Mouse (Mus musculus) R1 (cell line): ENCODE measurements at regions not wholly inside any gene's neighbourhood (a gene's known extent, or its start where the extent isn't known, plus 50 kb on each side); places are given as distances from the start of the nearest gene placed in this dataset.
A peak's percentile ranks its signal among the peaks of the same experiment; 100 is the strongest.

Experiments
- DNase-seq: peaks from one replicate; pipeline ENCODE4 v3.0.0-alpha.2; 2018; ENCODE audit warnings: low read depth, low spot score

DNA sequence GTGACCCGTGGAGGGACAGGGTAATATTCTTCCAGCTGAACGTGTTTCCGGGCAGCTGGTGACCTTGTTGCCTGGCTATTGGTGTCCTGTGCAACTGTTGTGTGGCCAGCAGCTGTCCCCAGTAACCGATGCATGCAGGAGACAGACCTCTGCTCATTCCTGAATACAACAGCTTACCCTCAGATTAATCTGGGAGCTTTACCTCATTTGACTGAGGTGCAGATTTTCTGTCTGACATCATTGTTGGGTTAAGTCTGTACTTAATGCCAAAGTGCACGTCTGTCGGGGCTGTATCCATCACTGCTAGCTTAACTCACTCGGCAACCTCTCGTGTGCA is 119.6 kb upstream of the Mpp6 start:
- DNase-seq = no peak

DNA sequence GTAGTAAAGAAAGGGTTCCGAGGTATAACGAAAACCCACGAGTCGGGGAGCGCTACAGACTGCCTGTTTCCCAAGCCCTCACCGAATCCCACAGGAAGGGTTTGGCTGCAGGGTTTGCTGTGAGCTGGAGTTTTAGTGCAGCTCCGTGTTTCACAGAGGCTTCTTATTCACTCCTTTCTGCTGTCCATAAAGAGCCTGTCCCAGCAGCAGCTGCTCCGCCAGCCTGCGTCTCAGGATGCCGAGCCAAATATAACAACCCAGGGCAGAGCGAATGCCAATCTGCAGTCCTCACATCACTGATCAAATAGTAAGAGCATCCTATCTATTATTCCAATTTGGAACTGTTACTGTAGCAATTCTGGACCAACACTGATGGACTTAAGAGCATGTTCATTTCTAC is 110.7 kb upstream of the Mpp6 start:
- no peak for DNase-seq

DNA sequence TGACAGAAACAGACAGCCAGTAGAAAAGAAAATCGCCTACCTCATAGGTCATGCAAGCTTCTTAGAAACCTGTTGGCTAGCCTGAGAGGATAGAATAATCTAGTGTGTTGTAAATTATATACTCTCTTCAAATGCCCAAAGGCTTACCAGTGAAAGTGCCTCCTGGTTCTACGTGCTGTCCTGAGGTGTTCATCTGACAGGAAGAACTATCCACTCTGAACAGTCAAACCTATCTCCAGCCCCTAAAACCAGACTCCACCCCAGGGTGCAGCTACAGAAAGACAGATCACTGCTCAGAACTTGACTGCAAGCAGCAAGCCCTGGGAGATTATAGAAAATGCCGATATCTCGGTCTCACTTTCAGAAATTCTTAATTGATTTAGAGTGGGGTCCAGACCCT is 102.0 kb upstream of the Mpp6 start:
- no peak for DNase-seq

DNA sequence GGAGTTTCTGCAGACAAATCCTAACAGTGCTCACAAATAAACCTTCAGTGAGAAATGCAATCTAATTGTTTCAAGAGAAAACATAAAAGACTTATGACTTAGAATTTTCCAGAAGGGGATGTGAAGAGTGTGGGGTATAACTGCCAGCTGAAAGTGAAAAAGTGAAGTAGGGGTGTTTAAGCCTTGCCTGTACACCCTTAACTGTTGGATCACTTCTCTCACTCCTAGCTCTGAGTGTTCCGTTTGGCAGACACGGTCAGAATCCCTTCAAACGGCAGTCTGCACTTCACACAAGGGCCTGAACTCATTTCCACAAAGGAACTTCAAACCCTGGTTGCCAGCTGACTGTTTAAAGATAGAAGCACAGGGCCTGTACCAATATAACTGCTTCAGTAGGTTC is 101.2 kb upstream of the Mpp6 start:
- no peak for DNase-seq

DNA sequence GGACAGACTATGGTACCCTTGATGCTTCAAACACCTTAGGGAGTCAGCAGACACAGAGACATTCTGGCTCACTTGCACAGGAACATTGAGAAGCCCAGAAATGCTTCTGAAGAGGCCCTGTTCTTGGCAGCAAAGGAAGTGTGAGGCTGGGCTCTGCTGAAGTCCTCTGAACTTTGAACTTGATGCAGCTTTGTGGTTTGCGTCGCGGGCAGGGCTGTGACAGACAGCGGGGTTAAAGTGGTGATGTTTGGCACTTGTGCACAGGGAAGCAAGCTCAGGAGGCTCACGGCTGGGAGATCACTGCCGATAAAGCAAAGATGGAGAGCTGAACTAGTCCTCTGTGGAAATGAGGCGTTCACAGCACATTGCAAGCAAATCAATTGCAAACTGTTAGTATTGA is 100.7 kb upstream of the Mpp6 start:
- DNase-seq = no peak

DNA sequence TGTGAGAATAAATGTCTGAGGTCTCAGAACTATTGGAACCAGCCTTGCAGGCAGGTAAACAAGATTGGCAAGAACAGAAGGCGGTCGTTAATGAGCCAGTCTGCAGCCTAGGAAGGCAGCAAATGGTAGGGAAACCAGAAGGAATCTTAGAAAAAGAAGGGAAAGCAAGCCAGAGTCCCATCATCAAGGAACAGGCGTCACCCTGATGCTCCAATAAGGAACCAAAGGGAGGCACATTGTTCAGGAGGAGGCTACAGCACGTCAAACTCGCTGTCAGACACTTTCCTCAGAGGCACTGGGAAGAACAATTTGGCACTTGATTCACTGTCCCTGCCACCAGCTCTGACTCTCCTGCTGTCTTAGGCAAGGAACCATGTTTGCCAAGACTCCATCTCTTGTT is 100.2 kb upstream of the Mpp6 start:
- DNase-seq = no peak

DNA sequence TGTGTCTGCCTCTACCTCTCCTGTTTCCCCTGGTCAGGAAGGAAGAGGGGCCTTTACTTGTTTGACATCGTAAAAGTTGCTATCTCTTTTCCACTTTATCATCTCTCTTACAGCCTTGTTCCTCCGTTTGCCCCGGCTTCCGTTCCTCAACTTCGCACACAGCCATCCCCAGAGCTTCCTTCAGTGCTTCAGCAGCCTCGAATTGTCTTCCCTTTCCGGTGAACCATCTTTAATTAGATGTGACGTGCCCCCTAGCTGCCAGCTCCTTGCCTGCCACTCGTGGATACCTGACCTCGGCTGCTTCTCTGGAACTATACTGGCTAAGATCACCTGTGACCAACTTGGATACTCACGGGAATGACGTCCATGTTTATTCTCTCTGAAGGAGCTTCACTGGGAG is 99.0 kb upstream of the Mpp6 start:
- DNase-seq = no peak

DNA sequence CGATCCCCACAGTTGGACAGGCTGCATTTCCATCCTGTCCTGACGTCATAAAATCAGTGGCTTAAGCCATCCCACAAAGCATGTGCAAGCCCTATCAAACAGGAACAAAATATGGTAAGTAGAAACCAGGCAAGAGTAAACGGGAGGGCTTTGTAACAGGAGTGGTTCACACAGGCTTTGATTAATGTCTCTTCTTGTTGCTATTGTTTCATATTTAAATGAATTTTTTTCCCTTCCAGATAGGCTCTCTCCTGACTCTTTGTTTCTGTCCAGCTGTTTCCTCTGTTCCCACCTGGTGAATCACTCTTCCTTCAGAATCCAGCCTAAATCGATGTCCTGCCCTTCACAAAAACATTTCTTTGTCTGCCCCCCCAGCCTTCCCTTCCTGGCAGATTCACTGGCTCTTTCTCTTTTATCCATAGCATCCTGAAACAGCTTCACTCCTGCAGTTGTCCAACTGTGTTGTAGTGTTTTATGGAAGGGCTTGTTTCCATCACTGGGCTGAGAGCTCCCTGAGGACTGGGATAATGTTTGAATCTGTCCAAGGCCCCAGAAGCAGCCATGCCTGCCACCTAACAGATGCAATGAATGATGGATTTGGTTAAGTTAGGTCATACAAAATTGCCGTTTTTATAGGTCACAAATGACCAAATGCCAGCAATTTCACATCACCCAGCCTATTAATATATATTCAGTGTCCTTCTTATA is 98.1 kb upstream of the Mpp6 start:
- DNase-seq = peak; percentile 46

DNA sequence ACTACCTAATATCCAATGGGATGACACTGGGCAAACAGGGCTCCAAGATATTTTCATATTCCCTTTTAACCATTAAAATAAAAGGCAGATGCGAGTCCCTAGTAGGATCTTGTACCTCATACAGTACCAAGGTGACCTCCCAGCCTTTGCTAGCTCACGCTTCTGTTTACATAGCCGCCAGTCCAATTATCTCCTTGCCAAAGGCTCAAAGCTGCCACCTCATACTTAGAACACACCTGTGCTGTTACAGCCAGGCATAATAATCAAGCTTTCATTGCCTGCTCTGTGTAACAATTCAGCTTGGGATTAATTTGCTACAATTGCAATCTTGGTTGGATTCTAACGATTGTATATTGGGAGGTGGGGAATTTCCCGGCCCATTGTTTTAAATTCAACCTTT is 97.0 kb upstream of the Mpp6 start:
- DNase-seq = no peak

DNA sequence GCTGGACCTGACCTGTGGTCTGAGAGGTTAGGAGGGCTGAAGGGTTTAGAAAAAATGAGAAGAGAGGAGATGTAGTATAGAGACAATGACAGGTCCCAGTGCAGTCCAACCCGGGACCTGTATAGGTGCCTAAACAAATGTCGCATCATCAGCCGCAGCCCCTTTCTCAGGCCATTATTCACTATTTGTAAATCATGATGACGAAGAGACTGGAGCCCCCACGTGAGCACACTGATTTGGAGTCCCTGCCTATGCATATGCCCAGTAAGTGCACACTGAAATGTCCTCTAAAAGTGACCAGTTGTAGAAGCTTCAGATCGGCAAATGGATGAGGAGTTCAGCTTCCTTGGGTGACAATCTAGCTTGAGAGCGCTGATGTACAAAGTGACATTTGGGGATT is 96.2 kb upstream of the Mpp6 start:
- no peak for DNase-seq

DNA sequence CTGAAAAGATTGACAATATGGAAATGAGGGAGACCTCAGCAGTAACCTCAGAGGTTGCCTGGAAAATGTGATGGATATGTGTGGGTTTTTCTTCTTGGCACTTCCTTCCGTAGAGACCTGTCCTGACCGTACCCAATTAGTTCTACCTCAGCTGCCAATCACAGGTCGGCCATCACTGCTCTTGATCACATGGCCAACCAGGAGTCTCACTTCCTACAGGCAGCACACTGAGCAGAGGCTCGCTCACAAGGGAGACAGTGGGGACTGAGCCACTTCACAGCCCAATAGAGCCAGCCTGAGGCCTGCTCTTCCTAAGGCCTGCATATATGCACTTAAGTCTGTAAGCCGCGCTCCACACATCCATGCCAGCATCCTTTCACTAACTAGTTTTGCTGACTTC is 82.1 kb upstream of the Mpp6 start:
- DNase-seq = no peak

DNA sequence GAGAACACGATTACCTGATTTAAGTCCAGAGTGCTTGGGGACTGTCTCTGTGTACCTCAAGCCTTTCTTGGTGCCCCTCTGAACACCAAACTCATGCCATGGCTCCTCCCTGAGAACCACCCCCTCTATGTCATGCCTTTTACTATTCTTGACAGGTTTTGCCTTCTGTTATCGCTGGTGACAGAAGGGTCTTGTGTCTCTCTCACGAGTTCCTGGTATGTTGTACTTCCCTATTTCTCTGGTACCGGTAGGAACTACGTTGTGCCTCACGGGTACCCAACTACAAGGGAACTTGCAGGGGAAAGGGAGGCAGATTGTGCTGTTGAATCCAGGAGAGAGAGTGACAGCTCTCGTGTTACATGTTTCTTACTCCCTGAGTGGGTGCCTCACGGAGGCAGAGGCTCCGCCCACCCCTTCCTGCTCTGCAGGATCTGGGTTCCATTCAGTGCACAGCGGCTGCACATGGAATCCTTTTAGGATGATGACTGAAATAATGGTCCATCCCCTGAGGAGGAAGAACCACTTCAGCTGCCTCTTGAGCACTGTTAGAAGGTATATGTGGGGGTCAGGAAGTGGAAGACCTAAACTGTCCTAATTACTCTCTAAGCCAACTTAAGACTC is 80.0 kb upstream of the Mpp6 start:
- DNase-seq = no peak

DNA sequence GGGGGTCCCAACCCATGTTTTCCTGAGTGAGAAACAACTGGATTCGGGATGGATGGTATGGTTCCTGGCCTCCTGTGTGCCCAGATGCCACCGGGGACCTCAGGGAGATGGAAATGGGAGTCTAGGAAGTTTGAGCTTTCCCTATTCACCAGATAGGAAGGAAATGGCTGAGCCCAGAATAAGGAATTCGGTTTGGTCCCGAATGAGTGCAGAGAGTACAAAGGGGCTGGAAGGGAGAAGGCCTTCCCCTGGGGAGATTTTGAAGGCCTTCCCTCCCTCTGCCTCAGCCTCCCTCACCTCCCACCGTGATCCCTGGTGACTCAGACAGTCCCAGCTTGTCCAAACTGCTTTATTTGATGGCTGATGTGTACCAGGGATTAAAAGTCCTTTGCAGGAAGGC is 78.7 kb upstream of the Mpp6 start:
- DNase-seq = no peak

DNA sequence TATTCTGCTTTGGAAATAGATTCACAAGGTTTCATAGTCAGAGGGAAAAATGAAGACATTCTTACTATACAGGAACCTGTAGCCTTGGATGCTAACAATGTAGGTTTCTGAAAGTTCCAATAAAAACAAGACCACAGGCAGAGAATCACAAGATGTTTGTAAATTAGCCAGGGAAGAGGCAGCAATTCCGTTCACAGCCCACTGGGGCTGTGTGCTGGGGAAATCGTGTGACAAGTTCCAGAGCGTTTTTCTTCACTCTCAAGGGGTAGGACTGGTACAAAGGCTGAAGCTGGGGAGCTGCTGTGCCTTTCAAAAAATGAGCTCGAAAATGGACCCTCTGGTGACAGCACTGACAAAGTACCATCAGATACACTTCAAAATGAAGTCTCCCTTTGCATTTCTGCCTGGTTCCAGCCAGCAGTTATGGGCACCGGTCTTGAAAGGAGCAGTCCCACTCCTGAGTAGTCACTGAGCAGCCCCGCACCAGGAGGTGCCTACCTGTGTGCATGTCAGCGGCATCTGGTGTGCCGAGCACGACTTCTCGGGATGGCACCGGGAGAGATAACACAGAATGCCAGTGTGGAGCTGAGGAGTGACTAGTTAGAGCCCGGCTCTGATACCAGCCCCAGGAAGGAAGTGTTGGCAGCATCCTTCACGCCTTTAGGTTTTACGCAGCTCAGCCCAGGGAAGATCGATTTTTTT is 77.0 kb upstream of the Mpp6 start:
- no peak for DNase-seq

DNA sequence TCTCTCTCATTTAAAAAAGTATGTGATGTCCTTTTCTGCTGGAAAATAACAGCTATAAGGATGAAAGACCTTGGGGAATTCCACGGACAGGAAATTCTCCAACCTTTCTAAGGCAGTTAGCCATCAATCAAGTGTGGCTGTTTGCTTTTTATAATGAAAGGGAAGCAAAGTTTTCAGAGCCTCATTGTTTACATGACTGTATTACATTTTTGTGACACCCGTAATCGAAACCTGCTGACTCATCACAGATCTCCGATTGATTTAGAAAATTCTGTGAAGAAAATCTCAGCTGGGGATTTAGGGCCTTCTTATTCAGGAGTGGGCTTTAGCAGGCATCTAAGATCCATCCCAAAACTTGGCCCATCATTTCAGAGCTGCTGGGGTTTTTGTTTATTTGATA is 72.4 kb upstream of the Mpp6 start:
- DNase-seq = no peak

DNA sequence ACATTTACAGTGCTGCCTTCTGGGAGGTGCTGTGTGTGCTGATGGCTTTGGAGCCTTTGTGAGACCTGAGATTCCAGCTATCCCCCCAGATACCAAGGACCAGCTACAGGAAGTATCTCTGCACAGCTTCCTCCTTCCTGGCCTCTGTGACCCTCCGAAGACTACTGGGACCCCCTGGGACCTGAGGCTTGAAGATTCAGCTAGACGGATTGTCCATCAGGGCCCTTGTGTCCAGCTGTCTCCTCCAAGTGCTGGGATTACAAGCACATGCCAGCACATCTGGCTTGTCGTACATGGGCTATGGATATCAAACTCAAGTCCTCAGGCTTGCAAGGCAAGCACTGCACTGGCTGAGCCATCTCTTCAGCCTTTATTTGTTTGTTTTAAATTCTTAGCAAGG is 71.7 kb upstream of the Mpp6 start:
- no peak for DNase-seq

DNA sequence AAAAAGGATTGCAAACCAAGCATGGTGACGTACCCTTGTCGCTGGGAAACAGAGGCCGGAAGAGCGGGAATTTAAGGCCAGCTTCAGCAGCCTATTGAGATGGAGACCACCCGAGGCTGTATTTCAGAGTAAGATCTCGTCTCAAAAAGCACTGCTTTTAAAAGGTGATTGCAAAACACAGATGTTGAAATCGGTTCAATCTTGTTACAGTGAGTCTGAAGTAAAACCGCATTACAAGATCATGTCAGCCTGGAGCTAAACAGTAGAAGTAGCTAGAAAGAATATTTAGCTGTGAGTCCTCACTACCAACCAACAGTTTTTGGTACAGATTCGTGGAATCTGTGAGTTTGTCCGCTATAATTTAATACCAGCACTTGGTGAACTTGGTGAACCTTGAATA is 69.0 kb upstream of the Mpp6 start:
- no peak for DNase-seq

DNA sequence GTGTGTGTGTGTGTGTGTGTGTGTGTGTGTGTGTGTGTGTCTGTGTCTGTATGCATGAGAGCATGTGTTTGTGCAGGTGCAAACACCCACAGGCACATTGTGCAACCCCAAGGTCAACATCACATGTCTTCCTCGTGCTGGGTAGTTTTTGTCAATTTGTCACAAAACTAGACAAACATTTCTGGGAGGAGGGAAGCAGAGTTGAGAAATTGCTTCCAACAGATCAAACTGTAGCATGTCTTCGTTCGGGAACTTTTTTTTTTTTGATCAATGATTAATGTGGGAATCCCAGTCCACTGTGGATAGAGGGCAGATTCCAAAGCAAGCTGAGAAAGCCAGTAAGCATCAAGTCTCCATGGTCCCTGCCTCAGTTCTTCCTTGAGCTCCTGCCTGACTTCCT is 67.9 kb upstream of the Mpp6 start:
- no peak for DNase-seq

DNA sequence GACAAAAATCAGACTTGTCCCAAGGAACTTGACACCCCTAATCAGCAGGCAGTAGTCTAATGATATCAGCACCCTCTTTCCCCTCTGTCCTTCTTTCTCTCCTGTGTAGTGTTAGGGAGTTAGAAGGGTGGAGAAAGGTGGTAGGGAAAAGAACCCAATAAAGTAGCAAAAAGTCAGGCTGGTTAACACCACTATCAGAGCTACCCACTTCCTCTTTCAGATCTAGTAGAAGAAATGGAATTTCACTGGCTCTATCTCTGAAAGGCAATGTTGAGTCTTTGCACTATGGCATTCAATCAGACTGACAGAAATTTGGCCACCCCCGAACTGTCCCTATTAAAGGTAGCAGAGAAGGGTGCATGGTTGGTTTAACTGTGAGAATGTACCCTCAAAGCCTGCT is 65.9 kb upstream of the Mpp6 start:
- DNase-seq = no peak

DNA sequence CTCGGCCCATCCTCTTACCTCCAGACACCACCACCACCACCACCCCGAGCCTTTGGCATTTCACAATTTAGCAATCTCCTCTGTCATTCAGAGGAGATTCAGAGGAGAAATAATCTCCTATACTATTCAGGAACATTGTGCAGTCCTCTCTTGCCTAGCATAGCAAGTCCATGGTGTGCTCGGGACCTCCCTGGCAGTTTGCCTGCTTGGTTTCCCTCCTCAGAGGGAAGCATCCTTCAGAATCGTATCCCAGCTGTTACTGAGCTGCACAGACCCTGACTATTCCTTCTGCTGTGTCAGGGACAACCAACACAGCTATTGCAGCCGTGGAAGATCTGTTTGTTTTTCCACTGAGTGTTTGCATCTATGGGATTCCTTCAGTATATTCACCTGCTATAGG is 63.3 kb upstream of the Mpp6 start:
- DNase-seq = no peak

DNA sequence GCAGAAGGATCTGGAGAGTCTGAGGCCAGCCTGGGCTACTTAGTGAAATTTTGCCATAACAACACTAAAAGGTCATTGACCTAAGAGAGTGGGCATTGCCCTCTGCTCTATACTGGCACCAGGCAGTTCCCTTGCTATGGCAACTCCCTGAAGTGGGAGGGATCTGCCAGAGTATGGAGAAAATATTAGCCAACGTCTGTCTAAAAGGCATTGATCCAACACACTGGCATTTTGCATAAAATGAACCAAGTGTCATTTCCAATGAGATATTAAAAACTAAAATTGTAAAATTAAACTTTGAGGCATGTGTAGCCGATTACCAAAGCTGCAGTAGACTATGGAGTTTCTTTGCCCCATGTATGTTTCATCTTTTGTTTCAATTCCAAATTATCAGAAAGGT is 57.6 kb upstream of the Mpp6 start:
- DNase-seq = no peak

DNA sequence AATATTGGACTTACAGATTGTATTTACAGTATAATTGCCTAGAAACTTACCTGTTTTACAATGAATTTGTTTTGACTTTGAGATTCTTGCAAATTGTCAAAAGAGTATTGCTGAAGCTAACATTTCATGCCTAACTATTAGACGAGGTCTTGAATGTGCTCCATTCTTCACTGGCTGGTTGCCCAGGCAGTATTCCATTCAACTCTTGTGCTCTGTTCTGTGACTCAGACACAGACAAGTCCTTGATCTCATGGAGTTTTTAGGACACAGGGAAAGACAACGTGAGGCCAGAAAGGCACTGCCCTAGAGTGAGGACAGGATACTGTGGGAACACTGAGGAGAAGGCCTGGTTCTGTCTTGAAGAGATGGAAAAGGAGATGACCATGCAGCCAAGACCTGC is 57.0 kb upstream of the Mpp6 start:
- no peak for DNase-seq

DNA sequence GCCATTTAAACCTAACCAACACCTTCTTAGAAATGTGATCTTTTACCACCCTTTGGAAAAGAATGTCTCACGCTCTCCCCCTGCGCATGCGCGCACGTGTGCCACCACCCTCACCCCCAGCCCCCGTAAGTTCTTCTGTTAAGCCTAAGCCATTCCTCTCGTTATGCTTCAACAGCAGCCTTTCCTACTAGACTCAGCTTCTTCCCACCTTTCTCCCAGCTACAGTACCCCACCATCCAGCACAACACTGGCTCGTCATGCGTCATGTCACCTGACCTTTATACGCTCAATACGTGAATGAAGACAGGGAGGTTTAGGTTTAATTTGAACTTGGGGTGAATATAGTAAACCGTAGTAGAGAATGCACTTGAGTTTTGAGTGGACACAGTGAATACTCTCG is 55.8 kb upstream of the Mpp6 start:
- DNase-seq = no peak

DNA sequence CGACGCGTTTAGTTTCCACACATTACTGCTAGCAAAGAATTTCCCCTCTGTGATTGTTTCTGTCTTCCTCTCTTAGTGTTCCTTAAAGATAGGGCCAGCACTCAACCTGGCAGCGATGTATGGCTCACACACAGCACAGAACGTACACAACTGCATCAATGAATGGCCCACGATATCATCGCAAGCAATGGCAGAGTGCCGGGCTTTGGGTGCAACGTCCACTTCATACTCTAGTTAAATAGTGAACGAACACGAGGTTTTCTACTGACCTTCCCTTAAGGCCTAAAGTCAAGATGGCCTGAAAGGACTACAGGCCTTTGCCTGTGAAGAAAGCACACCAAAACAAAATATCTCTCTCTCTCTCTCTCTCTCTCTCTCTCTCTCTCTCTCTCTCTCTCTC is 51.4 kb upstream of the Mpp6 start:
- DNase-seq = no peak
